Mouse (Mus musculus) right cerebral cortex, postnatal 36 days (tissue): Measurements from ENCODE around the gene Pear1.

ENCODE experiments used
- DNase-seq, 2 experiments: peaks; one replicate each; pipeline ENCODE4 v3.0.0; 2022; ENCODE audit warnings: low spot score in 2 of 2, mixed read lengths in 1 of 2

The Pear1 gene

GRCm38 (mm10) chr3:87765631-87766283, 58.3 kb downstream of the Pear1 start:
- no peak for DNase-seq

DNA sequence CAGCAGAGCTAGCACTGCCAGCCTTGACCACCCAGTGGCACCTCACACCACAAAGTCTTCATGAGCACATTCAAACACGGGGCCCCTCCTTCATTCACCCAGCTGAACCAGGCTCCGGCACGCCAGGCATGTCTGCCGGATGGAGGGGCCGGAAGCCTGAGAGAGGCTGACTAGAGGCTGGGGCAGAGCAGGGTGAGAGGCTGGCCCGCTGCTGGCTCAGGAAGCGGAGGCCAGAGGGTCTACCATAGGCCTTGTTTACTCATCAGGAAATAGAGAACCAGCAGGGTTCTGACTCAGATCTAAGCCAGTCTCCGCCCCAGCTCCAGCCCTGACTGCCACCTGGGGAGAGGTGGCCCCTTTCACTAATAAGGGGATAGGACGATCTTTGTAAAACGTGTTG, 59.0 kb downstream of the Pear1 start:
- no peak for DNase-seq

DNA sequence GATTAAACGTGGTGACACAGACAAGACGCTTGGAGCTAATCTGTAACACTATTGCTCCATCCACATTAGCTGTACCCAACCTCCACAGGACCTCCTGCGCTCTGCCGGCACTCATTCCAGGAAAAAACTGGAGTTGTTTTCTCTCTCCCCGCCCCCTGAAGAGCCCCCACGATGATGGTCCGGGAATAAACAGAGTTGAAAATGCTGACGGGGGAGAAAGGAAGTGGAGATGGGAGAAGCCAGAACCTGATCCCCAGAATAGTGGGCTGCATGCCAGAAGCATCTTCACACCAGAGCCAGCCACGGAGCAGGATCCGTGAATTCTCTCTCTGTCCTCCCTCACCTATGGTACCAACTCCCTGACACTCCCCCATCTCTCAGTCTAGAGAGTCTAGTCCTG, 59.6 kb downstream of the Pear1 start:
- no peak for DNase-seq

DNA sequence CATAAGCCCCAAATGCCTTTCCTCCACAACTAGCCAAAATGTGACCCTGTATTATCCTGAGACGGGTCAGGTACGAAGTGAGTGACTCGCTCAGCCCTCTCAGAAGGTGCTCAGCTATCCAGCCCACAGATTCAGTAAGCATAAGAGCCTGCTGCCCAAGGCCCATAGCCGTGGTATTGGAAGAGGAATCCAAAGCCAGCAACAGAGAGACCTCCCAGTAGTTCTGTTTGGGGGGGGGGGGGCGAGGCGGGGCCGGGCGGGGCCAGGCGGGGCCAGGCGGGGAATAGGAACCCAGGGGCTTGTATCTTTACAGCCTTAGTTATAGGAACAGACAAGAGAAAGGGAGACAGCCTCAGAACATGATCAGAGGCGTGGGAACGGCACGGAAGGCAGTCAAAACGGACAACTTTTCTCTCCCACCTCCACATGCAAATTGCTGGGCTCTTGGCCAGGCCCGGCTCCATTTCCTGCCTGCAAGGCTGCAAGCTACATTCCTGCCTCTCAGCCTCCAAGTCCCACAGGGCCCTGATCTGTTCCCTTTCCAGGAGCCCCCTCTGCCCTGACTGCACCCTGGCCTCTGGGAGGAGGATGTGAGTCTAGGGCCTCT, 60.3 kb downstream of the Pear1 start:
- peak; percentile 75 to 82 for DNase-seq

DNA sequence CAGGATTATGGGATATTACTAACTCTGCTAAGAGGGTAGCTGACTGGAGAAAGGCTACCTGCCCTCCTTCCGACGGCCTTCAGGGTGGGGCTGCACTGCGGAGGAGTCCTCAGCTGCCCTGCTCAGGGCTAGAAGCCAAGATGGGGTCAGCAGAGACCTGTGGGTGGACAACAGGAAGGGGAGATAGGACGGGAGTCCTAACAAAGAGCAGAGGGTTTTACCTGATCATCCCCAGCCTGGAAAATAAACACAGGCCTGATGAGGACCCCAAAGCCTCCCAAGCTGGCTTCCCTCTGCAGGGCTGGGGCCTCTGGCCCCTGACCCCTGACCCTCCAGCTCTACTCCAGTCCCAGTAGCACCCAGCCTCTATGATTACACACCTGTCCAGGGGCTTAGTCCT, 60.9 kb downstream of the Pear1 start:
- no peak for DNase-seq

- DNase-seq = no peak
Observed at GRCm38 (mm10) chr3:87761408-87762375, 62.4 kb downstream of the Pear1 start.

GRCm38 (mm10) chr3:87758641-87759040, 65.5 kb downstream of the Pear1 start:
- no peak for DNase-seq

- no peak for DNase-seq
Observed at GRCm38 (mm10) chr3:87756488-87756887, 67.6 kb downstream of the Pear1 start.

DNA sequence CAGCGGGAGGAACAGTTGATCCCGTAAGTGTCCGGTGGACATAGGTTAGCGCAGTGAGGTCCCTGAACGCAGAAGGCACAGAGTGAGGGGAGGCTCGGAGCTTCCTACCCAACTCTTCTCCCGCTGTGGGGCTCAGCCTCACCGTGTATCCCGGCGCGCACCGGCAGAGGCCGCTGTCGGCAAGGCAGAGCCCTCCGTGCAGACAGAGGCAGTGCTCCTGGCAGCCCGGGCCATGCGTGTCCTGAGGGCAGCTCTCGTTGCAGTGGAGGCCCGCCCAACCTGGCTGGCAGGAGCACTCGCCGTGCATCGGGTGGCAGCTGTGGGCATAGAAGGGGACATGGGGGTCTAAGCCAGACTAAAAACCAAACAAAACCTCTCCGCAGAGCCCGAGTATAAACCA, 68.1 kb downstream of the Pear1 start:
- peak; percentile 59 to 74 for DNase-seq

- DNase-seq = no peak
Observed at GRCm38 (mm10) chr3:87753829-87754228, 70.3 kb downstream of the Pear1 start.

DNA sequence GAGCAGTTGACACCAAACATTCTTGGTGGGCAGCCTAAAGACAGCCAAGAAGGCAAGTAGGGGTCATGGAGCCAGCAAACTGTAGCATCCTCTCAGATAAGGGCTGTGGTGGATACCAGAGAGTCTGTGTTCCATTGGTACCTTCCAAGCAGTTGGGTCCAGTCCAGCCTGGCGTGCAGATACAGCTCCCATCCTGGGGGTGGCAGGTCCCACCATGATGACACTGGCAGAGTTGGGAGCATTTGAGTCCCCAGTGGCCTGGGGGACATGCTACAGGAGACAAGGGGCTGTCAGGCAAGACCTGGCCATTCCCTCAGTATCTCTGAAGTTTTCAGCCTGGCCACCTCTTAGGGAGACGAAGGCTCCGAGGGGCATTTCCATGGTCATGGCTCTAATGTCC, 71.5 kb downstream of the Pear1 start:
- no peak for DNase-seq

DNA sequence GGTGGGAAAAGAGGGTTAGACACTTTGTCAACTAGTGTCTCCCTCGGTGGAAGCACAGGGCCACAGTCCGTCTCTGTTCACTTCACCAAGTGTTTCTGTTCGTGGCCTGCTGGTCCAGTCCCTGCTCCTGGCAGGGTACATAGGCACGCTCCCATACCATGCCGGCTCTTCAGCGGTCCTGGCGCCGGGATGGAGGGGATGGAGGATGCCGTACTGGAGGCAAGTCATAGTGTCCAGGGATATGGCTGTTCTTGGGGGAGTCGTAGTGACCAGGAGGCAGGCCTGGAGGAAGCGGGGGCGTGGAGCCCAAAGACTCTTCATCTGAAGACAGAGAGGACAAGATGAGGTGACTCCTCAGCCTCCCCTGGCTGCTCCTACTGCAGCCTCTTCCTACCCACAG, 74.1 kb downstream of the Pear1 start:
- no peak for DNase-seq

GRCm38 (mm10) chr3:87749036-87749435, 75.1 kb downstream of the Pear1 start:
- DNase-seq = peak in 1 of 2 experiments; percentile 30

DNA sequence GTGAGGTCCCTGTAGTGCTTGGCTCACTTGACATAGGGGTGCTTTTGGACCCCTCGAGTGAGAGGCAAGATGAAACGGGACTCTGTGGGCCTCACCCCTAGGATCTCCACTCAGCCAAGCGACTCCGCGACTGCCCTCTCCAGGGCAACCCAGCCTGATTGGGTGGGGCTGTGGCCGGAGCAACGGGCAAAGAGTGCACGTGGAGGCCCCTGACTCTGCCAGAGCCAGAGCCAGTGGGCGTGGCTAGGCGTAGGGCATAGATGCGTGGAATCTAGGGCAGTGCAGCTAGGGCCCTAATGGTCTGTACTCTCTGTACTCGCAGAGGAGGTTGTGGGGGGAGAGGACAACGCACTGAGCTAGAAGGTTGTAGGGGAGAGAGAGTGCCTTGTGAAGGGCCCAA, 75.7 kb downstream of the Pear1 start, which contains the start of gene Lrrc71:
Gene Lrrc71 (minus strand): TSS at position 195 of the 400 bp plus-strand sequence.
- no peak for DNase-seq

GRCm38 (mm10) chr3:87745036-87745659, 79.0 kb downstream of the Pear1 start:
- DNase-seq = no peak

GRCm38 (mm10) chr3:87743927-87744326, 80.2 kb downstream of the Pear1 start:
- no peak for DNase-seq

DNA sequence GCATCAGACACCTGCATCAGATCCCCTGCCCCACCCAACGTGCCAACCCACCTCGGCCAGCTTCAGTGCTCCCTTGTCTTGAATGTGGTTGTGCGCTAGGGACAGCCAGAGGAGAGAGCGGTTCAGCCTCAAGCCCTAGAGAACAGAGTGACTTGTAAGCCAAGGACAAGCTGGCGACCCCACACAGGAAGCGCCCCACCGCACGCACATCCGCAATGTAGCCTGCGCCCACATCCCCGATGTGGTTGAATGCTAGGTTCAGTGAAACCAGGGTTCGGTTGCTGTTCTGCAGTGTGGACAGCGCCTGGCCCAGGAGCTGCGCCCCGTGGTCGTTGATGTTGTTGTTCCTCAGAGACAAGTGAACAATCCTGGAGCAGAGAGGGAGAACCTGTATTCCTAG, 81.4 kb downstream of the Pear1 start:
- no peak for DNase-seq

DNA sequence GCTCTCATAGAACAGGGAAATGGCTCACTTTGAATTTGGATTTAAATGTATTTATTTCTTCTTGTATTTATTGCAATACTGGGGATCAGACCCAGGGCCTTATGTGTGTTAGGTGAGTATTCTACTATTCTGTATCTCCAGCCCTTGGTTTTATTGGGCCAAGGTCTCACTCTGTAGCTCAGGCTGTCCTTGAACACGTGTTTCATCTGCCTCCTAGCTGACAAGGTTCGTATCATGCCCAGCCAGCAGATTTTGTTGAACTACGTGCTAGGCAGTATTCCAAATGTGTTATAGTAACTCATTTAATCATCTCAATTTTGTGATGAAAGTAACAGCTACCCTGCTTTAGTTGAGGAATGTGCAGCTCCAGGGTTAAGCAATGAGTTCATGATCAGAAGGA, 82.1 kb downstream of the Pear1 start:
- DNase-seq = no peak

- no peak for DNase-seq
Observed at GRCm38 (mm10) chr3:87738906-87739305, 85.2 kb downstream of the Pear1 start.

GRCm38 (mm10) chr3:87735335-87735734, 88.8 kb downstream of the Pear1 start:
- DNase-seq = no peak

DNA sequence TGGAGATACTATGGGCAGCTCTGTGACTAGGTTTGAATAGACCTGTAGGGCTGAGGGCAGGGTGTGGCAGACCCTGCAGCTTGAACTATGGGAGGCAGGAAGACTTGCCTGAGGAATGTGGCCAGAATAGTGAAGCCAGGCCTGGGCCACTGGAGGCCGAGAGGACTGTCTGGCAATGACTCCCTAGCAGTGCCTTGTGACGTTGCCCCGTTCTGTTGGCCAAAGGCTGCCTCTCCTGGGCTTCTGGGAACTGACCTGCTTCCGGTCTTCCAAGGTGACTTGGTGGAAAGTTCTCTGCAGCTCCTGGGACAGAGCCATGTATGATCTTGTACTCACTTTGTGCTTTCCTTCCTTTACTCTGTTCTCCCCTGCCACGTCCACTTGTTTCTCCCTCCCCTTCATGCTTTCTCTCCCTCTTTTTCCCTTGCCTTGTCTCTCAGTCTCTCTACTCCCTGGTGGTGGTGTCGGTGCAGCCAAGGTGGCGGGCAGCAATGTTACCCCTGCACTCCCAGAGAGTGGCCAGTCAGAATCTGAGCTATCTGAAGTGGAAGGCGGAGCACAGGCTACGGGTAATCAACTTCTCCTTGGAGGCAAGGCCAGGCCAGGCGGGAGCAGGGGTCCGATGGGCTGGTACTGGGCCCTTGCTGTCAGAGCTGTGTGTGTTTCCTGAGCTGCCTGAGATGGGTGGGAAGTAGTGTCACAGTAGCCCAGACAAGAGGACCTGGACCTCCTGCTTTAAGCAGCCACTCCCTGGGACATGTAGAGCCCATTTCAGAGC, 89.9 kb downstream of the Pear1 start:
- DNase-seq = no peak
